Mouse (Mus musculus) Patski (cell line): ENCODE results near the gene Bcl11b. TPM values are rescaled to one million over a fixed set of nuclear protein-coding genes. Genes with fewer than 3 reads are reported as not detected.

Experiments
- ATAC-seq: fragments of 100-300 bp; one replicate; pipeline ENCODE4 v1.8.0; 2021
- CTCF ChIA-PET: fragments of 350-600 bp; sonication (Branson Sonifier 250); formaldehyde crosslinking; loops from one replicate; lab custom pipeline; 2022; ENCODE audit warnings: inconsistent platforms; lab: Charles Lee
- POLR2A ChIA-PET: fragments of 350-600 bp; sonication (Branson Sonifier 250); formaldehyde crosslinking; loops from one replicate; lab custom pipeline; 2022; ENCODE audit warnings: antibody characterized with exemption, inconsistent platforms; lab: Charles Lee
- DNase-seq: peaks from one replicate; pipeline ENCODE4 v3.0.0-alpha.2; 2011; ENCODE audit warnings: low read depth, low spot score
- H3K27me3 ChIP-seq: fragments of 371-371 bp; one replicate; pipeline ENCODE4 v1.5.1; 2021
- CTCF ChIP-seq: fragments of 100-300 bp; IDR thresholded peaks from one replicate; pipeline ENCODE4 v1.5.1; 2021
- in situ Hi-C: fragments of 300-500 bp; cut with MboI; formaldehyde crosslinking; loops from 3 replicates; pipeline ENCODE4 v1.11.1; 2018; ENCODE audit warnings: low pct_unique_long_range_greater_than_20kb, mixed read lengths
- polyA plus RNA-seq: library from polyadenylated mRNA; unstranded; gene quantifications from one replicate; pipeline ENCODE4 v1.2.3, GENCODE M21; 2021

Gene Bcl11b
- polyA plus RNA-seq, 1 experiment from 2014 or later: 0.06 TPM

GRCm38 (mm10) chr12:107936406-107936805, 67.0 kb downstream of the Bcl11b start:
- H3K27me3 ChIP-seq: no peaks in the 10 kb centered on the region
- ChIA-PET CTCF (no interaction called here), POLR2A (no interaction called here)
- ATAC-seq: no peak
- TF ChIP-seq CTCF: no peak
- no peak for DNase-seq
- in situ Hi-C loops: no loop called here

DNA sequence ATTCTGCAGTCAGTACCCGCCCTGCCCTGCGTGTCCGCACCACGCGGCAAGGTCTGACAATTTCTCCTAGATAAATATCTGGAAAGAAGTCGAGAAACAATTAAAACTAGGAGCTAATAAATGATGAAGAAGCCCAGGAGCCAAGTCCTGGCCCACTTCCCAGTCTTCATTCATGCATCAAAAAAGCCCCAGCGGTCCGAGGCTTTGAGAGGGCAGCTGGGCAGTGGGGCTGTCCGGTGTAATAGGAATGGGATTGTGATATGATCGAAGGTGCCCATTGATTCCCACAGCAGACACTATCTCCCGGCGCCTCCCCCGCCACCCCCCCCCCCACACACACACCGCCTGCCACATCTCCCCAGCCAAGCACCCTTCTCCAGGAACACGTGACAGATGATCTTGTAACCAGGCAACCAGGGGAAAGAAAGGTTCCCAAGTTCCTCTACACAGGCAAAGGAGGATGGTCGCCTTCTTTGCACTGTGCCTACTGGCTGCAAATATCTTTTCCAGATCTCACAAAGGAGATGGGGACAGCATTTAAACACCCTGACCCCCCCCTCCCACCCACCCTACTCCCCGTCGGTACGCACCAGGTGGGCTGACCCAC, 68.5 kb downstream of the Bcl11b start:
- in situ Hi-C loops: no loop called here
- ATAC-seq: peak; percentile 63
- DNase-seq: no peak
- ChIA-PET CTCF (no interaction called here), POLR2A (no interaction called here)
- H3K27me3 ChIP-seq: no peaks in the 10 kb centered on the region
- TF ChIP-seq CTCF: no peak

GRCm38 (mm10) chr12:107932140-107932539, 71.3 kb downstream of the Bcl11b start:
- in situ Hi-C loops: no loop called here
- POLR2A ChIA-PET: interaction anchor here (0.5 kb wide), 1 partner anchor 222 kb away, joined by 4 read pairs; no protein-coding TSS in a partner anchor
- no peaks in the 10 kb centered on the region for H3K27me3 ChIP-seq
- no peak for ATAC-seq
- no peak for DNase-seq
- CTCF ChIA-PET: no interaction called here
- no peak for TF ChIP-seq CTCF

GRCm38 (mm10) chr12:107931476-107931875, 71.9 kb downstream of the Bcl11b start:
- POLR2A ChIA-PET: interaction anchor here (0.5 kb wide), 1 partner anchor 221 kb away, joined by 4 read pairs; no protein-coding TSS in a partner anchor

GRCm38 (mm10) chr12:107930611-107931350, 72.6 kb downstream of the Bcl11b start:
- TF ChIP-seq CTCF: no peak
- ATAC-seq: peak; percentile 23
- in situ Hi-C loops: no loop called here
- POLR2A ChIA-PET: no interaction called here
- H3K27me3 ChIP-seq: no peaks in the 10 kb centered on the region
- DNase-seq: no peak
- CTCF ChIA-PET: no interaction called here

More at GRCm38 (mm10) chr12:107931476-107931875, 71.9 kb downstream of the Bcl11b start:
- DNase-seq (no peak), ATAC-seq (no peak)
- H3K27me3 ChIP-seq: no peaks in the 10 kb centered on the region
- in situ Hi-C loops: no loop called here
- CTCF ChIA-PET: no interaction called here
- no peak for TF ChIP-seq CTCF

- CTCF ChIA-PET: interaction anchor here (1.0 kb wide), 1 partner anchor 13 kb away, joined by 3 read pairs; no protein-coding TSS in a partner anchor
- in situ Hi-C loops: no loop called here
- DNase-seq: no peak
- H3K27me3 ChIP-seq: no peaks in the 10 kb centered on the region
- no peak for ATAC-seq
- POLR2A ChIA-PET: no interaction called here
- TF ChIP-seq CTCF: no peak
These were observed 74.5 kb downstream of the Bcl11b start for GRCm38 (mm10) chr12:107928905-107929304.

DNA sequence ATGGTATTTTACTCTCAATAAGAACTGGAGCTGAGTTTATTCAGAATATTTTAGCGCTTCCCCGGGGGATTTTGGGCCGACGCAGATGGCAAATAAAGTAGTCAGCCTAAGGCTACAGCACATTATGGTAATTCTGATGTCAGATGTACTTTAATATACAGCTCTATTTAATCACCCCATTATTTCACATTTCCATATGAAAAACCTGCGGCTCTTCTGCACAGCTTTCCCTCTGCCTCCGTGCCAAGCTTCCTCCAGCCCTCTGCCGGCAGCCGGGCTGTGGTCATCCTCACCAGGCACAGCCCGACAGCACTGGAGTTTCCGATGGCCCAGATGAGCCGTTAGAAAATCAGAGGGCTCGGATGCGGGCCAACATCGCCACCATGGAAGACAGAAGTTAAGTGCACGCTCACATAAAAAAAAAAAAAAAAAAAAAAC, 74.9 kb downstream of the Bcl11b start:
- no peak for DNase-seq
- POLR2A ChIA-PET: no interaction called here
- in situ Hi-C loops: no loop called here

GRCm38 (mm10) chr12:107927961-107928431, 75.4 kb downstream of the Bcl11b start:
- no peak for TF ChIP-seq CTCF
- in situ Hi-C loops: no loop called here
- no peaks in the 10 kb centered on the region for H3K27me3 ChIP-seq
- DNase-seq (no peak), ATAC-seq (no peak)
- POLR2A ChIA-PET: no interaction called here
- CTCF ChIA-PET: interaction anchor here (1.0 kb wide), 1 partner anchor 12 kb away, joined by 3 read pairs; no protein-coding TSS in a partner anchor

More for the DNA sequence above, 74.9 kb downstream of the Bcl11b start:
- CTCF ChIA-PET: interaction anchor here (1.0 kb wide), 1 partner anchor 13 kb away, joined by 3 read pairs; no protein-coding TSS in a partner anchor
- no peak for ATAC-seq
- TF ChIP-seq CTCF: no peak
- H3K27me3 ChIP-seq: no peaks in the 10 kb centered on the region

DNA sequence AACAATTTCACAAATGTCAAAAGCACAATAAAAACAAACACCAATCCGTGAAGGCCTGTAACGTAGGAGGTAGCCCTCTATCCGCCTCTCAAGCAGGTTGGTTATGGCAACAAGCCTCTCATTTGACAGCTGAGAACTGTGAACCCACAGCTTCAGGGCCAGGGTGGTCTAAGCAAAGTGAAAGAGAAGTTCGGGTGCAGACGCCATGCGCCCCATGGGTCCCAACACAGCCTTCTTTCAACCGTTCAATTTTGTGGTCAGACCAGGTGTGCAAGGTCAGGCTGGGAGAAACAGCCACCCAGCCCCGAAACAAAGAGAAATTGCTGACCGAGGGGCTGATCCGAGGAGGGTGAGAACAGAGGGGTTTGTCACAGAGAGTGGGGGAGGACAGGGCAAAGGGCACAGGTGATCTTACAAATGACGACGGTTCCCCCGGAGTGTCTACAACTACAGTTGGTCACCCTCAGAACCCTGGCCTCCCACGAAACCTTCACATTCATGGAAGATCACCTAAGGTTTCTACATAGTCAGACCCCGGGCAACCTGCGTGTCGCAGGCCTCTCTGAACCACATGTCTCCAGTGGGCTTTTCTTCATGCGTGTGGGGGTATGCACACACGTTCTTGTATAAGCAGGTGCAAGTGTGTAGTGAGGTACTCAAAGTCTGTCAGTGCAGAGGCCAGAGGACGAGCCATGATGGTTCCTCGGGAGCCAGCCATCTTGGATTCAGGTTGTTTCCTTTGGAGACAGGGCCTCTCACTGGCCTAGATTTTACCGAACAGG, 77.1 kb downstream of the Bcl11b start:
- peaks cover under 1% of the 10 kb centered on the region for H3K27me3 ChIP-seq
- TF ChIP-seq CTCF: no peak
- CTCF ChIA-PET: no interaction called here
- DNase-seq: no peak
- POLR2A ChIA-PET: no interaction called here
- no peak for ATAC-seq
- in situ Hi-C loops: no loop called here

DNA sequence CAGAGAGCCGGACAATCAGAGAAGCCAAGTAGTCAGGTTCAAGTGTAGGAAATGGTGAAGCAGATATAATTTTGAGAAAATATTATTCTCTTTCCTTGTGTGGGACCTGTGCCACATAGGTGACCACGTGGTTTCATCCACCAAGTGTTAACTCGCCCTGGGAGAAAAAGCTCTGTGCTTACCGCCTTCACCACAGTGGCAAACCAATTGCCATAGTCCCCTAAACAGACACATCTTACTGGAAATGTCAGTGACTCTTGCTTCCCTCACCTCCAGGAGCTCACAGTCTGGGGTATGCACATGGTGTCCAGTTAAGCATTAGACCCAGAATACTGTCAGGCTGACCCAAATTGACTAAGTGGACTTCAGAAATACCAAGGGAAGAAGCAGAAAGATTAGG, 78.7 kb downstream of the Bcl11b start:
- in situ Hi-C loops: no loop called here
- POLR2A ChIA-PET: no interaction called here
- ATAC-seq (no peak), DNase-seq (no peak)
- CTCF ChIA-PET: no interaction called here
- TF ChIP-seq CTCF: no peak
- H3K27me3 ChIP-seq: peaks cover 6% of the 10 kb centered on the region
